Mouse (Mus musculus) c-Kit-positive CD71-positive TER-119-negative erythroid progenitor cells, embryonic 14.5 days (primary cell): ENCODE data around the gene Krtap17-1.

Experiments used
- DNase-seq: peaks from one replicate; pipeline ENCODE4 v3.0.0-alpha.2; 2013; ENCODE audit warnings: low read depth

Gene Krtap17-1

DNA sequence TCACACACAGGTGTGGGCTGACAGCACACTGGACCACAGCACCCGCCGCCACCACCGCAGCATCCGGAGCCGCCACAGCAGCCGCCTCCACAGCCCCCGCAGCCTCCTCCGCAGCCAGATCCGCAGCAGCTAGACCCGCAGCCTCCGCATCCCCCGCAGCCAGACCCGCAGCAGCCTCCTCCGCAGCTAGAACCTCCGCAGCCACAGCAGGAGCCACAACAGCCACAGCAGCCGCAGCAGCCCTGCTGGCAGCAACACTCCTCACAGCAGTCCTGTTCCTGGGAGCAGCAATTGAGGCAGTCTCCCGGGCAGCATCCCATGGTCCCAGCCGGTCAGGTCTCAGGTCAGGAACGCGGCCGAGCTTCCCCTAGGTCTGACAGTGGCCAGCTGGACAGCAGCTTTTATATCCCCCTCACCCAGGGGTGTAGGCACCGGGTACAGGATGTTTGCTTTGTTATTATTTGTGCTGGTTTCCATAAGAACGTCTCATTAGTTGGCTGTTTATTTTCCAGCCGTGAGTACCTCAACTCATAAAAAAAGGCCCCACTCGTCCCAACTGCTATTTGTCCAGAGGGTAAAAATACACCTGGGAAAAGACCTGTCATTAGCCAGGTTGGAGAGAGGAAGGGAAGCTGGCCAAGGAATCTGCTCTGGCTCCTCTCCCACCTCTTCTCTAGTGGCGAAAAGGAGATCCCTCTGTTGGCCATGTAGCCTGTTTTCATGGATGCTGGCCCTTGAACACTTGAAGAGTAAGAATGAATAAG lies at the start of gene Krtap17-1:
TSS of gene Krtap17-1 (minus strand) at position 375 of the 764 bp plus-strand sequence.
- no peak for DNase-seq

DNA sequence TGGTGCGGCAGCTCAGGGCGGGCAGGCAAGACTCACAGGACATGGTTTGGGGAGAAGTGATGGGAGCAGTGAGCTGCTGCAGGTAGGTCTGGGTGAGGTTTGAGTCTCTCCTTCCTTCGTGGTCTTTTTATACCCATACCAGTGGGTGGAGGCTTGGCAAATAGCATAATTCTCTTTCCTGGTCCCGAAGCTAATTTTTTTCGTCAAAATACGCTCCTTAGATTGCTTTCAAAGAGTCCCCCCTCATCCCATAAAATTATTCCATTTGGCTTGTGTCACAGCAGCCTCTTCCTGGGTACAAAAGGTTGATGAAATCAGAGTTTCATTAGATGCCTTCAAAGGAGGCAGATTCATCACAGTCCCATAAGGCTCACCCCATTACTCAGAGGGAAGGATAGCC lies 47.7 kb upstream of the Krtap17-1 start, which contains the start of gene Krt34:
TSS of gene Krt34 (minus strand) at position 101 of the 400 bp plus-strand sequence.
- no peak for DNase-seq

DNA sequence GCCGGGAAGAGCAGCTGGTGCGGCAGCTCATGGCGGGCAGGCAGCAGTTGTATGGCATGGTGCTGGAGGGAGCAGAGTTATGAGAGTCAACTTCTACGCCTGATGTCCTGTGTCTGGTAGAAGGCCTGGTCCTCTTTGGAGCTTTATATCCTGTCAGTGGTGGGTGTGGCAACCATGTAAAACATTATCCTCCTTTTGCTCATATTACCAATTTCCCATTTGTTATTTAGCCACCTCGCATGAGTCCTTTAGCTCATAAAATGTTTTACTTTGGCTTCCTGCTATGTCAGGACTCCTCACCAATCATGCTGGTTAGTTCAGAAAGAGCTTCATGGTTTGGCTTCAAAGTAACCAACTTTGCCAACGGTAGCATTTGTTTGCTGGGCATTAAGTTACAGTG lies 36.0 kb upstream of the Krtap17-1 start, which contains the start of gene Krt33b:
TSS of gene Krt33b (minus strand) at position 101 of the 400 bp plus-strand sequence.
- DNase-seq = no peak

DNA sequence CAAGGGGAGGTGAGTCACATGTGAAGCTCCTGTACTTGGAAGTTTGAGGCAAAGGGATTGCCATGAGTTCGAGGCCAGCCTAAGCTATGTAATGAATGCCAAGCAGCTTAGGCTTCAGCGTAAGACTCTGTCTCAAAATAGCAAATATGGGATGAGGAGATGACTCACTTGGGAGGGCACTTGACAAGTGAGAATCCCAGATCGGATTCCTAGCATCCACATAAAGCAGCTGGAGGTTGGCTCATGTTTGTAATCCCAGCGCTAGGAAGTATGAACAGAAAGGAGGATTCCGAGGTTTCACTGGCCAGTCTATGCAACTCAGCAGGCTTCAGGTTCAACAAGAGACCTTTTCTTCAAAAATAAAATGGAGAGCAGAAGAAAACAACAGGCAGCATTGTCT lies 27.6 kb upstream of the Krtap17-1 start:
- no peak for DNase-seq

DNA sequence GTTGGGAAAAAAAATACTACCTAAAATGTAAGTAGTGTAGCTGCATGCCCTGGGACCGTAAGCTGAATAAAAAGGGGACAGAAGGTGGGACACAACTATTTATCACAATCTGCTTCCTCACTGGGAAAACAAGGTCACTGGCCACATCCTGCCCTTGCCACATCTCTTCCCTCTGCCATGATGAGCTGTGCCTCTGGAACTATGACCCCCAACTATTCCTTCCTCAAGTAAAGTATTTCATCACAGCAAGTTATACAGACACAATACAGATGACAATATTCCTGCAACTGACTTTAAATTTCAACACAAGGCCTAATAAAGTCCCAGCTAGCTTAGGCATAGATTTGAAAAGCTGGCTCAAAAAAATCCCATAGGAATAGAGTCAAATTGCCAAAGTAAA lies 25.7 kb upstream of the Krtap17-1 start:
- DNase-seq = no peak

DNA sequence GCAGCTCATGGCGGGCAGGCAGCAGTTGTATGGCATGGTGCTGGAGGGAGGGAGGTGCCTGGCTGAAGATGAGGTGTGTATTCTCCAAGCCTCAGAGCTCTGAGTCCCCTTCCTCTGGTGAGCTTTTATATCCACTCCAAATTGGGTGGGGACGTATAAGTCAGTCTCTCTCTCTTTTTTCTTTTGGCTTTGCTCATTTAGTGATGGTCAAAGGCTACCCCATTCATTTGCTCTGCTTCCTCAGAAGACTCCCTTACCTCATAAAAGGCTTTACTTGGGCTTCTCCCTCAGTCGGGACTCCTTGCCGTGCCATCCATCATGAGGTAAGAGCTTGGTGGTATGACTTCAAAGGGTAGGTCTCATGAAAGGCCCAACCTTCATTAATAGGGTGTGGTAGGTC lies 22.3 kb upstream of the Krtap17-1 start, which contains the start of gene Krt33a:
TSS of gene Krt33a (minus strand) at position 101 of the 400 bp plus-strand sequence.
- DNase-seq = no peak

DNA sequence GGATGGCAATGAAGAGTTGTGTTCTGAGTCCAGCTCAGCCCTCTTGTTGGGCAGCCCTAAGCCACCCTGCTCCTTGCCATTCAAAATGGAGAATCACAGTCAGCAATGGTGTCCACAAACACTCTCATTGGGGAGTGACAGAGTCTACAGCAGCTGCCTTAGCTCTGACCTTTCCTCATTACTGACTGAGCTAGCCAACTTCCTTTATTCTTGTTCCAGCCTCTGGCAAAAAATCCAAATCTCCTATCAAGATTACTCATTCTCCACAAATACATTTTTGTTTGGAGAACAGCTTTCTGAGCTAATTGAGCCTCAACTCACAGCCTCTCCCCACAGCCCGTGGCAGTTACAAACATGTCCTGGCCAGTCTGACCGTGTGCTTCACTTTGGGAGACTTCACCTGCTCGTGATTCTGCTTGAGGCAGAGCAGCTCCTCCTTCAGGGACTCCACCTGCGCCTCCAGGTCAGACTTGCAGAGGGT lies 19.9 kb upstream of the Krtap17-1 start:
- no peak for DNase-seq

DNA sequence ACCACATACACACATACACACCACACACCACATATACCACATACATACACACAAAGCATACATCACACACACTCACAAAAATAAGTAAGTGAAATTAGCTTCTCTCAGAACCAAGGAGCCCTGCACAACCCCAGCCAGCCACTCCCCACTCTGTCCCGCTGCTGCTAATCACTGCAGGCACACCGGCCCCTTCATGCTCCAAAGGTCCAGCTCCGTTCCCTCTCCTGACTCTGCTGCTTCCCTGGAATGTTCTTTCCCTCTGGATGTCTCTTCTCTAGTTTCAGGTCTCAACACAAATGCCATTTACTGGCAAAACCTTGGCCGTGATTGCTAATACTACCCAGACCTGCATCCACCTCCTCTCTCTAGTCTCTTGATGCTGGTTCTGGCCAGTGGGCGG lies 16.9 kb upstream of the Krtap17-1 start:
- DNase-seq = no peak

DNA sequence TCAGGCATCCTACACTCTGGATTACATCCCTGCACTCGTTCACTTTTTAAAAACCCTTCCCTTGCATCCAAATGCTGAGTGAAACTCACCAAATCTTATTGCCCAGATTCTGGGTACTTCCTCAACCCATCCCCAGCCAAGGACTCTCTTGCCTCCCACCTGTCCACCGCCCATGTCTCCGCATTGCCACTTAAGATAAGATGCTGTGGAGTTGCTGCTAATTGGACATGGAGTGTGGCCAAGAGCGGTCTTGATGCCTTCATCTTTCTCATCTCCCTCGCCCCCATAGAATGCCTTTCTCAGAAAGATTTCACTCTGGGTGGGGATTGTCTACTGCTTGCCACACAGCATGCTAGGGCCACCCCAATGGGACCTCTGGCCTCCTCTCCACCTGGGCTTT lies 14.5 kb upstream of the Krtap17-1 start:
- DNase-seq = no peak

DNA sequence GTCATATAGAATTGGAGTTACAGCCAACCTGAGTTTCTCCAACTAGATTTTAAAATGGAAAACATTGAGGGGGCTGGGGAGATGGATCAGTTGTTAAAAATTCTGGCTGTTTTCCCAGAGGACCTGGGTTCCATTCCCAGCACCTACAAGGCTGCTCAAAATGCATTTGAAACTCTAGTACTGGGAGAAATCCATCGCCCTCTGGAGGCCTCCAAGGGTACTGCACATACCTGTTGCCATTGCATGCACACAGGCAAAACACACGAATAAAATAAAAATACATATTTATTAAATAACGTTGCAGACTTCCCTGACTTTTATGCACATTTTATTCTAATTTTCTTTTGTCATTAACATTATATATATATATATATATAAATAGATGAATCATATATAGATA lies 12.8 kb upstream of the Krtap17-1 start:
- DNase-seq = peak; percentile 1

DNA sequence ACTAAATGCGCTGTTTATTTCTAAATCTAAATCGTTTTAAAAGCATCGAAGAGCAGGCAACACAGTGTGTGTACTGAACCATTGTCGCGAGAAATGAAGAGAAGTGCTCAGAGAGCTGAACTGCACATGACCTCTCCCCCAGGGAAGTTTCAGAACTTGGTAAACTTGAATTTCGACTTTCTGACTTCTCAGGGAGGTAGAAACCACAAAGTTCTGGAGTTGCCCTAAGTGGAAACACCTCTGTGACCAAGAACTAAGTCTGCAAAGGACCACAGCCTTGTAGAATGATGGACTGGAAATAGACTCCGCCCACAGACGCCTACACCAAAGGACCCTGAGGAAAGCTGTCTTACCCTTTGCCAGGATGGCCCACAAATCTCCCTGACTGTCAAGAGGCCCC lies 12.1 kb upstream of the Krtap17-1 start:
- no peak for DNase-seq

DNA sequence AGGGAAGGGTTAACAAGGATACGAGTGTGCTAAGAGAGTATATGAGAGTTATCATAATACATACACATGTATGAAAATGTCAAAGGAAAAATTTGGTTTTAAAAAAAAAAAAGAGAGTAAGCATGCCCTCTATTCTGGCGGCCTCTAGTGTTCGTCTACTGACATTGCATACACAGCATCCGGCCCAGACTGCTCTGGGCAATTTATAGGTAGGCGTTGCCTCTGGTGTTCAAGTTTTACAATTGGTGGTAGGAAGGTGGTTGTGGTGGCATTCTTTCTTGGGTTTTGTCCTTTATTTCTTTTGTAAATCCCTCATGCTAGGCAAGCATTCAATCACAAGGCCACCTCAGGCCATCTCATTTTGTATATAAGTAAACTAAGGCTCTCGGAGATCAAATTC lies 11.1 kb upstream of the Krtap17-1 start:
- peak; percentile 10 for DNase-seq

DNA sequence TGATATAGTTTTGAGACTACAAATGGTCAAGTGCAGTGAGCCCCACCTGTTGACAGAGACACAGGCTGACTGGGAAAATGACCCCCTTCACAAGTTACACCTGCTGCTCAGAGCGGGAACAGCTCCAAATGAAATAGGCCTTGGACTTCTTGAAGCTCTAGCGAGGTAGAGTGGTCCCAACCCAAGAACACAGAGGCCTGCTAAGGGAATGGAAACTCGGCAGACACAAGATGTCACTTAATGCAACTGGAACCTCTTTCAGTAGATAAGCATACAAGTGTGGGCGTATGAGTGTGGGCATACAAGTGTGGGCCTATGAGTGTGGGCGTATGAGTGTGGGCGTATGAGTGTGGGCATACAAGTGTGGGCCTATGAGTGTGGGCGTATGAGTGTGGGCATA lies 5.3 kb upstream of the Krtap17-1 start:
- DNase-seq = no peak

DNA sequence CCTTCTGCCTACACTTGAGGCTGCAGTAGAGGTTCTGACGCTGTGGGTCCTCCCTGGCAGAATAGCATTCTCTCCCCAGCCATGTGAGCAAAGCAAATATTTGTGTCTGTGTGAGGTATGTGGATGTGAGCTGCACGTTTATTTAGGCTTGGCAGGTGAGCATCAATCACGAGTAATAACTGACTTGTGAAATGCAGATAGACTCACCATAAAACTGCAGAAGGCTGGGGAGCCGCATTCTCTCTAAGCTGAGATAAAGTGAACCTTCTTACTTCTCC lies 529 bp upstream of the Krtap17-1 start:
- DNase-seq = no peak

DNA sequence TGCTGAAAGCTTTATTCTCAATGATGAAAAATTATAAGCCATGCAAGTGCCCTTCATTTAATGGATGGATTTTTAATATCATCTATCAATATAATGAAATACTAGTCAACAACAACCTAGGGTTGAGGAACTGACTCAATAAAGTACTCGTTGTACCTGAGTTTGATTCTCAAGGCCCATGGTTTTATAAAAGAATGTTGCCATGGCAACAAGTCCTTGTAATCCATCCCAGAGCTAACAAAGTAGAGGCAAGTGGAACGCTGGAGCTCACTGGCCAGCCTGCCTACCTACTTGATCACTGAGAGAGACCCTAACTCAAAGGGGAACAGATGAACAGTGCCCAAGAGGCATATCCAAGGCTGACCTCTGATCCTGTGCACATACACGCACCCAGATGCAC lies 3.2 kb downstream of the Krtap17-1 start:
- no peak for DNase-seq

DNA sequence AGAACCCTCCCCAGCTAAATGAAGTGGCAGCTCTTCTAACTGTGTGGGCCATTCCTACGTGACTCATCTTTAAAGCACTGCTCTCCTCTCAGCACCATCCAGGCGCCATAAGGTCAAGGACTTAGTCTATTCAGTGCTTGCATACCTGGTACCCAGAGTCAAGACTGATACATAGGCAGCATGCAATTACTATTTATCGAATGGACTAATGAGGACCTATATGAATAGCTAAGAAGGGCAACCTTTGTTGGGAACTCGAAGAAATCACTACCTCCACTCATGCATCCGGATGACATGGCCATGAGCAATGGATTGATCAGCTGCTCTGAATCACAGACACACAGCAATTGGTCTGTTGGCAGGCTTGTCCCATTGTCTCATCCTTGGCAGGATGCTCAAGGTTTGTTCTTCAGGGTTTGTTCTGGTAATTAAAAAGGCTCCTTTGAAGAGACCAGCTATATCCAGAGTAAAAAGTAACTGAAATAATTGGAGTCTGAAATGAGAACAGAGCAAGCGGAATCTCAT lies 3.9 kb downstream of the Krtap17-1 start:
- DNase-seq = no peak

DNA sequence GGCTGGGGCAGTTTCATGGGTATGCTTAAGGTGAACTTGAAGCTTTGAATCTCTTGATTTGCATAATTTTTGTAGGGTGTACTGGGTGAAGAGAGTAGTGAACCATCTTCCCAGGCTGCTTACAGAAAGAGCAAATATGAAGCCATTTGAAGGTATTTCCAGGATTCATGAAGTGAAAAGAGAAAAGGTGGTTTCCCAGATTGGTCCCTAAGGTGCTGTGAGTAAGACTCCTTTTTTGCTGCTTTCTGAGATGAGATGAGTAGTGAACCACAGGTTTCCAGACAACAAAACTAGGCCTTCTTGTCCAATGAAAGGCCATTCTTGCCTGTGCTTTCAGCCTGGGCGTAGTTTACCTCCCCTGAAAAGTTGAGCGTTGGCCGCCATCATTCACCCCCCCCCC lies 5.3 kb downstream of the Krtap17-1 start:
- DNase-seq = no peak

DNA sequence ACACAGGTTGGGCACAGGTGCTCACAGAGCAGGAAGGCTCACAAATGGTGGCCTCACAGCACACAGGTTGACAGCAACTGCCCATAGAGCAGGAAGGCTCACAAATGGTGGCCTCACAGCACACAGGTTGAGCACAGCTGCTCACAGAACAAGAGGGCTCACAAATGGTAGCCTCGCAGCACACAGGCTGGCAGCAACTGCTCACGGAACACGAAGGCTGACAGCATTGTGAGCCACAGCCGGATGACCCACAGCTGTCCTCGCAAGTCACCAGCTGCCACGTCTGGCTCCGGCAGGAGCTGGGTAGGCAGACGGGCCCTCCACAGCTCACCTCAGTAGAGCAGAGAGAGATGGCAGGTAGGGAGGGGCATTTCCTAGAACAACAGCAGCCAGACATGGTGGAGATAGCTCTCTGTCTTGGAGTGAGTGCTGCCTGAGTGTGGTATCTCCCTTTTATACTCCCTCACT lies 7.6 kb downstream of the Krtap17-1 start, which contains the start of gene Krtap16-1:
TSS of gene Krtap16-1 (minus strand) at position 418 of the 468 bp plus-strand sequence.
- no peak for DNase-seq

DNA sequence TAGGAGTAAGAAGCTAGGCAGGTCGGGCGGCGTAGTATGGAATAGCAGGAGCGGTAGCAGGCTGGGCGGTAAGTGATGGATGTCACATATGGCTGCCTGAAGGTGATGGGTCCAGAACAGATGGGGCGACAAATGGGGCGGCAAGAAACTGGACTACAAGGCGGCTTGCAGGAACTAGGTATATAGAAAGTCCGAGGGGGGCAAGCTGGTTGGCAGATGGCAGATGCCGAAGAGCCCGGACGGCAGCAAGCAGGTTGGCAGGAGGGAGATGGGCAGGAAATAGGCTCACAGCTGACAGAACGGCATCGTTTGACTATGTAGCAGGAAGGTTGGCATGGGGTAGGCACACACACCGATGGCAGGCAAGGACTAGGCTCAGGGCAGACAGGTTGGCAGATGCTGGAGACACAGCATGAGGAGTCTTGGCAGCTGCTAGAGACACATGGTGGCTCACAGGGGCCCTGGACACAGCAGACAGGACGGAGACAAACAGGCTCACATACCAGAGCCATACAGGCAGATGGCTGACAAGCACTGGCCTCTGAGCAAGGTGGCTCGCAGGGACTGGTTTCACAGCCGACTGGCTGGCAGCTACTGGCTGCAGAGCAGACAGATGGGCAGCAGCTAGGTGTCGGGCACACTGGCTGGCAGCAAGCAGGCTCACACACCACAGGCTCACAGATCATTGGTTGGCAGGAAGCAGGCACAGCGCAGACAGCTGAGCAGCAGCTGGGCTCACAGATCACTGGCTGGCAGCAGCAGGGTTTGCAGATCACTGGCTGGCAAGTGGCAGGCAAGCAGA lies 8.3 kb downstream of the Krtap17-1 start:
- DNase-seq = no peak

DNA sequence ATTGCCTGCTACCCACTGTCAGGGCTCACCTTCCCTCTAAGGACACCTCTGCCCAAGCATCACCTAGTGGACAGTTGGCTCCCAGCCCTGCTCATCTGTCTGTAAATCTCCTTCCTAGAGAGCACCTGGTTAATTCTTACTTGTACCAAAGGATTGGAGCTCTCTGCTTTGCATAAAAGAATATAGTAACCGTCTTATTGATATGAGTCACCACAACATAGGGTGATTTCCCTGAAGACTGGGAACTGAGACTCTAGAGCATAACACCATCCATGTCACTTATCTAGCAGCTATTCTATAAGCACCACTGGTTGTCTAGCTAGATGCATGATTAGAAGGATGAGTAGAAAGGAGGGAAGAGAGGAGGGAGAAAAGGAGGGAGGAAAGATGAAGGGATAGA lies 10.4 kb downstream of the Krtap17-1 start:
- no peak for DNase-seq

DNA sequence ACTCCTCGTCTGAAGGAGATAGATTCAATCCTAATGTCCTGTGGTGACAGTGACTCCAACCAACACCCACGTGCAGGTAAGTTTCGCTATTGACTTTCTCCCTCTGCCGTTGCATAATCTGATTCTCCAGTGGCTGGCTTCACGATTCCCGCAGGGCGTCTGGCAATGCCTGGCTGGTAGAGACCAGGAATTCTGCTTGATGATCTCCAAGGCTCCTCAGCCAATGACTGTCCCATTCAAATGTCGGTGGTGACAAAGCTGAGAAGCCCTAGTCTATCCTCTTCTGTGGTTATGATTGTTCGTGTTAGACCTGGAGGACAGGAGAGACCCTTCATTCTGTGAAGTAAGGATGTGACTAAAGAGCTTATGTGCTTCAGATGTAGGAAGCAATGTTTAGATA lies 11.1 kb downstream of the Krtap17-1 start:
- no peak for DNase-seq

DNA sequence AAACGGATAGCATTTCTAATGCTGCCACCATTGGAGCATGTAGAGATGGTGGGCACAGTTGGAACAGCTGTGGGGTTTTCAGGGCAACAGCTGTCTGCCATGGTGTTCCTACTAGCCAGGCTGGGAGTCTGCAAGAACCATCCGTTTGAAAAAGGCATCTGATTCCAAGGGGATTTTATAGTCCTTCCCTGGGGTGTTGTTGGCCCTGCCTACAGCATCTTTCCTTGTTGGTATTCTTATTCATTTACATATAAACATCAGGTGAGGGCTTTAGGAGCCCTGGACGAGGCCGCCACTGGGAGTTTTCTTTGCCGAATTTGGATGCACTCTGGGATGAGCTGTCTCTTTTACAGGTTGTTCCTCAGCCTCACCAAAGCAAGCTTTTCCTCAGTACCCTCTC lies 14.8 kb downstream of the Krtap17-1 start, which contains the start of gene Krtap29-1:
TSS of gene Krtap29-1 (minus strand) at position 101 of the 400 bp plus-strand sequence.
- no peak for DNase-seq

DNA sequence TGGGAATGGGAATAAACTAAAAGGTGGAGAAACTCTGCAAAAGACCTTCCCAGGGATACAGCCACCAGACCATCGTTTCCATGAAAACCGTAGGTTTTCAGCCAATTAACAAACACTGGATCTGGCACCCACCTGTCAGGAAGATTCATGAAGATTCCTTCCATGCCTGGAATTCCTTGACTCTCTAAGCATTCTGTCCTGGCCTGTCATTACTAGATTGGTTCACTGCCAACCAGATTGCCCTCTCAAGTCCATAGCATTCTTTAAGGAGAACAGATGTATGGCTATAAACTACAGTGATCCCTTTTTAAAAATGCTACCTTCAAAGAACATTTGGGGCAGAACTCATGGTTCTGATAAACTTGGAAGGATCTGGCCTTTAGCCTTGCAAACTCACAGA lies 27.8 kb downstream of the Krtap17-1 start:
- DNase-seq = no peak
